Comparison of ENCODE assay signal across 8 mouse cellular contexts in genomic region chr15:83085901-83086300, GRCm38 (mm10). TPM values are rescaled to one million over a fixed set of nuclear protein-coding genes. Genes with fewer than 3 reads are reported as not detected.
DNase-seq lines count a peak whose midpoint lies in the region; ATAC-seq and TF ChIP-seq lines count a peak whose summit lies in the region.

No protein-coding gene starts in this region.

- peaks cover 25 to 71% of the 10 kb centered on the region in 2 experiments for H3K4me1 ChIP-seq in CH12.LX (ENCODE audit: control insufficient read depth in 1 of 2, insufficient read depth in 2 of 2)
- no peaks in the 10 kb centered on the region for H3K4me1 ChIP-seq in lung, embryonic 14.5 days (ENCODE audit: insufficient read depth)
- peaks cover 2% of the 10 kb centered on the region; the same call in 1 of the 2 replicates for H3K4me1 ChIP-seq in testis, adult 2 months (ENCODE audit: control insufficient read depth, insufficient read depth, low read length)
- H3K4me1 ChIP-seq in forebrain, embryonic 15.5 days: peaks cover 18% of the 10 kb centered on the region

- H3K27me3 ChIP-seq in CH12.LX (replicated peaks): no peaks in the 10 kb centered on the region
- peaks cover 14% of the 10 kb centered on the region for H3K27me3 ChIP-seq in lung, embryonic 14.5 days (ENCODE audit: insufficient read depth, low read length)
- no peaks in the 10 kb centered on the region for H3K27me3 ChIP-seq in testis, adult 2 months (ENCODE audit: control insufficient read depth, insufficient read depth, low read length)
- 0 out of 2 replicates have a peak, but pooled peaks cover 4% of the 10 kb centered on the region for H3K27me3 ChIP-seq in forebrain, embryonic 15.5 days

- no peaks in the 10 kb centered on the region for H3K79me2 ChIP-seq in CH12.LX (replicated peaks; ENCODE audit: control insufficient read depth, extremely low read depth, insufficient read depth, poor library complexity, severe bottlenecking)

- TF ChIP-seq RAD21 in CH12.LX (IDR thresholded peaks at IDR 0.05; ENCODE audit: low read depth, low read length): peak; percentile 64

- H3K27ac ChIP-seq in CH12.LX (ENCODE audit: insufficient read depth, low read depth): no peak overlapping the region
- no peak overlapping the region for H3K27ac ChIP-seq in lung, embryonic 14.5 days (ENCODE audit: low read depth)
- H3K27ac ChIP-seq in testis, adult 2 months (ENCODE audit: control insufficient read depth, insufficient read depth, low read depth, low read length): no peak overlapping the region
- no peak overlapping the region for H3K27ac ChIP-seq in forebrain, embryonic 15.5 days (replicated peaks)

- no peak for TF ChIP-seq POLR2A in CH12.LX (IDR thresholded peaks at IDR 0.05; ENCODE audit: low read depth, low read length)
- no peak for TF ChIP-seq POLR2A in testis, adult 2 months (IDR thresholded peaks at IDR 0.05; ENCODE audit: control insufficient read depth, low read depth, low read length)

- in situ Hi-C loops in CH12.LX (cut with MboI; ENCODE audit: low pct_ligation_motif_present, low pct_unique_long_range_greater_than_20kb, low sequenced_read_pairs): loop anchor here (25.0 kb wide), 1 partner anchor 824 kb away; the partner anchor contains the start of genes 1500009C09Rik and Sept3

- H3K36me3 ChIP-seq in CH12.LX (replicated peaks in 1 of 2; ENCODE audit: control insufficient read depth in 1 of 2, insufficient read depth in 1 of 2, low read length in 1 of 2): no peaks in the 10 kb centered on the region
- H3K36me3 ChIP-seq in lung, embryonic 14.5 days (ENCODE audit: insufficient read depth): no peaks in the 10 kb centered on the region
- no peaks in the 10 kb centered on the region for H3K36me3 ChIP-seq in testis, adult 2 months (ENCODE audit: control insufficient read depth, insufficient read depth, low read length)
- H3K36me3 ChIP-seq in forebrain, embryonic 15.5 days: no peaks in the 10 kb centered on the region

- H3K9ac ChIP-seq in CH12.LX (ENCODE audit: insufficient read depth, low read depth): no peak overlapping the region
- H3K9ac ChIP-seq in lung, embryonic 14.5 days: no peak overlapping the region
- no peak overlapping the region for H3K9ac ChIP-seq in forebrain, embryonic 15.5 days (replicated peaks)

- dilution Hi-C loops in CH12.LX (cut with MboI; ENCODE audit: extremely low pct_ligation_motif_present, extremely low pct_unique_long_range_greater_than_20kb, low sequenced_read_pairs): no loop called here

- WGBS in lung, embryonic 14.5 days: 33% methylated on average over 7 of the region's 7 CpGs
- 35% methylated on average over 7 of the region's 7 CpGs for WGBS in forebrain, embryonic 15.5 days

- H3K4me2 ChIP-seq in CH12.LX (ENCODE audit: insufficient read depth, low read depth, poor library complexity, severe bottlenecking): peak overlapping the region; percentile 53; the same call in 1 of the 2 replicates
- no peak overlapping the region for H3K4me2 ChIP-seq in lung, embryonic 14.5 days
- no peak overlapping the region for H3K4me2 ChIP-seq in forebrain, embryonic 15.5 days (replicated peaks)

- peak; percentile 32 for DNase-seq in layer of hippocampus, adult 11-12 months (ENCODE audit: low spot score)
- no peak for DNase-seq in layer of hippocampus, adult 8-10 months (ENCODE audit: low spot score in 2 of 2)
- DNase-seq in CH12.LX (ENCODE audit: extremely low read depth): peak; percentile 77
- peak; percentile 69 for DNase-seq in adrenal gland, adult 2 months
- peak; percentile 62 for DNase-seq in gastrocnemius, postnatal 10 days
- DNase-seq in lung, embryonic 14.5 days: peak; percentile 50

- TF ChIP-seq CTCF in CH12.LX (conservative IDR thresholded peaks at IDR 0.05 in 1 of 2, IDR thresholded peaks at IDR 0.05 in 1 of 2; ENCODE audit: low read depth in 2 of 2, low read length in 2 of 2): peak in 1 of 2 experiments; percentile 99; a peak in 2 of 4 replicates
- peak; percentile 63 for TF ChIP-seq CTCF in lung, embryonic 14.5 days (IDR thresholded peaks at IDR 0.05; ENCODE audit: low read depth)
- peak; percentile 61; the same call in 1 of the 2 replicates for TF ChIP-seq CTCF in testis, adult 2 months (IDR thresholded peaks at IDR 0.05; ENCODE audit: control insufficient read depth, insufficient read depth, insufficient replicate concordance, low read depth, low read length)

- ATAC-seq in lung, embryonic 14.5 days (ENCODE audit: insufficient read depth): no peak
- ATAC-seq in forebrain, embryonic 15.5 days (replicated peaks): no peak

- no peak overlapping the region for H3K4me3 ChIP-seq in CH12.LX (replicated peaks in 1 of 3; ENCODE audit: low read depth in 2 of 3, low read length in 2 of 3, poor library complexity in 1 of 3)
- no peak overlapping the region for H3K4me3 ChIP-seq in lung, embryonic 14.5 days (ENCODE audit: low read depth, low read length)
- H3K4me3 ChIP-seq in testis, adult 2 months (ENCODE audit: control insufficient read depth, low read depth, low read length): no peak overlapping the region
- H3K4me3 ChIP-seq in forebrain, embryonic 15.5 days: no peak overlapping the region

- no peaks in the 10 kb centered on the region for H3K9me3 ChIP-seq in CH12.LX (replicated peaks; ENCODE audit: low read length)
- H3K9me3 ChIP-seq in lung, embryonic 14.5 days (ENCODE audit: low read depth, low read length): no peaks in the 10 kb centered on the region
- no peaks in the 10 kb centered on the region for H3K9me3 ChIP-seq in forebrain, embryonic 15.5 days

- TF ChIP-seq EP300 in CH12.LX (IDR thresholded peaks at IDR 0.05; ENCODE audit: low read length): no peak

TF ChIP-seq in CH12.LX, 34 proteins besides CTCF, POLR2A, EP300 and RAD21 (continues in another document):
- TF ChIP-seq ETS1 (conservative IDR thresholded peaks at IDR 0.05; ENCODE audit: low read depth, low read length) (no peak), ZKSCAN1 (IDR thresholded peaks at IDR 0.05; ENCODE audit: borderline replicate concordance, low read depth, low read length) (no peak), CHD2 (IDR thresholded peaks at IDR 0.05; ENCODE audit: low read length) (peak; percentile 94), USF1 (IDR thresholded peaks at IDR 0.05; ENCODE audit: low read depth, low read length) (no peak), RCOR1 (conservative IDR thresholded peaks at IDR 0.05; ENCODE audit: low read depth, low read length) (no peak), HCFC1 (IDR thresholded peaks at IDR 0.05; ENCODE audit: low read depth, low read length) (no peak), ELF1 (IDR thresholded peaks at IDR 0.05; ENCODE audit: low read depth, low read length) (no peak), ZMIZ1 (IDR thresholded peaks at IDR 0.05; ENCODE audit: low read depth, low read length) (no peak), PAX5 (IDR thresholded peaks at IDR 0.05; ENCODE audit: low read length) (no peak), GABPA (IDR thresholded peaks at IDR 0.05; ENCODE audit: insufficient replicate concordance, low read depth, low read length) (no peak), MXI1 (IDR thresholded peaks at IDR 0.05; ENCODE audit: low read depth, low read length) (no peak), TBP (conservative IDR thresholded peaks at IDR 0.05; ENCODE audit: low read depth, low read length) (no peak), IRF4 (IDR thresholded peaks at IDR 0.05; ENCODE audit: low read depth, low read length) (peak; percentile 41; the same call in 1 of the 2 replicates), TCF12 (IDR thresholded peaks at IDR 0.05; ENCODE audit: low read depth, low read length) (peak; percentile 43; the same call in 1 of the 2 replicates), POLR2AphosphoS2 (IDR thresholded peaks at IDR 0.05; ENCODE audit: low read depth, low read length) (no peak), NELFE (IDR thresholded peaks at IDR 0.05; ENCODE audit: low read depth, low read length) (peak; percentile 67; the same call in 1 of the 2 replicates), SMC3 (IDR thresholded peaks at IDR 0.05; ENCODE audit: low read depth, low read length) (peak; percentile 82), JUND (conservative IDR thresholded peaks at IDR 0.05; ENCODE audit: low read depth, low read length) (no peak)

RNA-seq across cellular contexts. Expression of gene Serhl, which starts 3.4 kb away (rescaled TPM):
- 10 to 100 TPM in 2 of 4 experiments, 1 to 10 TPM in 2; 8.5 to 13.7 (median 11.2) TPM for total RNA-seq in layer of hippocampus, adult 8-10 months (2022)
- total RNA-seq in CH12.LX (2012; rRNA removed) (48.8 and 59.5 TPM in 2 replicates), CH12.LX (2014; rRNA removed) (123 and 129 TPM in 2 replicates)
- 52.0 and 57.6 TPM in 2 replicates for polyA plus RNA-seq in CH12.LX (2012; ENCODE audit: insufficient read length, low read depth)
- total RNA-seq in adrenal gland, adult 2 months (2021): 10 to 100 TPM; 40.0 to 48.8 TPM
- 60.8 and 83.2 TPM in 2 replicates for polyA plus RNA-seq in adrenal gland, adult 2 months (2012; rRNA removed)
- total RNA-seq in gastrocnemius, postnatal 10 days (2021): 10 to 100 TPM; 34.8 to 35.4 TPM
- polyA plus RNA-seq in lung, embryonic 14.5 days (2014; fragmentation: Nextera tagmentation; extraction: Ambion mirVana): 60.6 and 68.1 TPM in 2 replicates
- 34.3 and 37.5 TPM in 2 replicates for polyA plus RNA-seq in testis, adult 2 months (2012; rRNA removed)
- 31.3 and 35.9 TPM in 2 replicates for polyA plus RNA-seq in forebrain, embryonic 15.5 days (2015; fragmentation: Nextera tagmentation; extraction: Ambion mirVana)

RNA-seq across cellular contexts. Expression of gene Rrp7a, which starts 36.7 kb away (rescaled TPM):
- total RNA-seq in layer of hippocampus, adult 8-10 months (2022): 100 to 1,000 TPM; 126 to 141 (median 133) TPM
- total RNA-seq in CH12.LX (2012; rRNA removed) (156 and 180 TPM in 2 replicates), CH12.LX (2014; rRNA removed) (111 and 126 TPM in 2 replicates)
- polyA plus RNA-seq in CH12.LX (2012; ENCODE audit: insufficient read length, low read depth): 262 and 284 TPM in 2 replicates
- 100 to 1,000 TPM; 123 to 167 TPM for total RNA-seq in adrenal gland, adult 2 months (2021)
- polyA plus RNA-seq in adrenal gland, adult 2 months (2012; rRNA removed): 128 and 179 TPM in 2 replicates
- total RNA-seq in gastrocnemius, postnatal 10 days (2021): 10 to 100 TPM; 41.0 to 44.3 TPM
- 51.0 and 59.3 TPM in 2 replicates for polyA plus RNA-seq in lung, embryonic 14.5 days (2014; fragmentation: Nextera tagmentation; extraction: Ambion mirVana)
- polyA plus RNA-seq in testis, adult 2 months (2012; rRNA removed): 109 and 137 TPM in 2 replicates
- 72.4 and 72.9 TPM in 2 replicates for polyA plus RNA-seq in forebrain, embryonic 15.5 days (2015; fragmentation: Nextera tagmentation; extraction: Ambion mirVana)

RNA-seq across cellular contexts. Expression of gene Nfam1, which starts 52.8 kb away (rescaled TPM):
- 1 to 10 TPM; 1.7 to 6.2 (median 3.5) TPM for total RNA-seq in layer of hippocampus, adult 8-10 months (2022)
- total RNA-seq in CH12.LX (2012; rRNA removed) (0.04 and 0.25 TPM in 2 replicates), CH12.LX (2014; rRNA removed) (0.20 and 0.23 TPM in 2 replicates)
- 0.74 and 0.81 TPM in 2 replicates for polyA plus RNA-seq in CH12.LX (2012; ENCODE audit: insufficient read length, low read depth)
- 1 to 10 TPM; 3.6 to 3.8 TPM for total RNA-seq in adrenal gland, adult 2 months (2021)
- 2.2 and 2.9 TPM in 2 replicates for polyA plus RNA-seq in adrenal gland, adult 2 months (2012; rRNA removed)
- total RNA-seq in gastrocnemius, postnatal 10 days (2021): 1 to 10 TPM; 1.4 to 3.0 TPM
- polyA plus RNA-seq in lung, embryonic 14.5 days (2014; fragmentation: Nextera tagmentation; extraction: Ambion mirVana): 3.6 and 3.9 TPM in 2 replicates
- 1.3 and 1.5 TPM in 2 replicates for polyA plus RNA-seq in testis, adult 2 months (2012; rRNA removed)
- polyA plus RNA-seq in forebrain, embryonic 15.5 days (2015; fragmentation: Nextera tagmentation; extraction: Ambion mirVana): 1.6 and 1.8 TPM in 2 replicates

Comparison
In these comparisons a context has a peak if more than half of its experiments do, and no peak if none do; other contexts are left out.
1. DNase-seq: peak in layer of hippocampus, adult 11-12 months (single experiment), CH12.LX (single experiment), adrenal gland, adult 2 months (single experiment), gastrocnemius, postnatal 10 days (single experiment) and lung, embryonic 14.5 days (single experiment); none in layer of hippocampus, adult 8-10 months (0 of 2).